Mouse (Mus musculus): ENCODE results near the gene Tex21. TPM values are rescaled to one million over a fixed set of nuclear protein-coding genes. Genes with fewer than 3 reads are reported as not detected.

Tex21 gene
- polyA plus RNA-seq, 1 experiment from 2014 or later = not detected

- 22% methylated on average over 5 of the region's 5 CpGs for WGBS
- H3K9me3 ChIP-seq (replicated peaks) = no peaks in the 10 kb centered on the region
- no peak overlapping the region for H3K27ac ChIP-seq
- no peaks in the 10 kb centered on the region for H3K27me3 ChIP-seq (ENCODE audit: low read depth, poor library complexity, severe bottlenecking)
- H3K36me3 ChIP-seq = no peaks in the 10 kb centered on the region
- no peak for DNase-seq (ENCODE audit: low spot score)
- peaks cover 11% of the 10 kb centered on the region for H3K4me1 ChIP-seq
- no peak overlapping the region for H3K4me3 ChIP-seq
Measured at GRCm38 (mm10) chr12:76215121-76215520, 31.4 kb downstream of the Tex21 start.

- Histone ChIP-seq H3K4me1 (no peaks in the 10 kb centered on the region), H3K27ac (no peak overlapping the region), H3K4me3 (no peak overlapping the region), H3K36me3 (no peaks in the 10 kb centered on the region), H3K27me3 (ENCODE audit: low read depth, poor library complexity, severe bottlenecking) (no peaks in the 10 kb centered on the region), H3K9me3 (replicated peaks) (no peaks in the 10 kb centered on the region)
- WGBS = 93% methylated on average over 5 of the region's 5 CpGs
- no peak for DNase-seq (ENCODE audit: low spot score)
Measured at GRCm38 (mm10) chr12:76209429-76209974, 37.0 kb downstream of the Tex21 start.

- Histone ChIP-seq H3K4me1 (peaks cover 21% of the 10 kb centered on the region), H3K27me3 (ENCODE audit: low read depth, poor library complexity, severe bottlenecking) (peaks cover 10% of the 10 kb centered on the region; the same call in 1 of the 2 replicates), H3K36me3 (no peaks in the 10 kb centered on the region), H3K9me3 (replicated peaks) (no peaks in the 10 kb centered on the region), H3K4me3 (no peak overlapping the region), H3K27ac (no peak overlapping the region)
- no peak for DNase-seq (ENCODE audit: low spot score)
- 74% methylated on average over 4 of the region's 4 CpGs for WGBS
Measured at GRCm38 (mm10) chr12:76200326-76200725, 46.2 kb downstream of the Tex21 start.

GRCm38 (mm10) chr12:76197071-76197470 lies 49.5 kb downstream of the Tex21 start:
- H3K27me3 ChIP-seq (ENCODE audit: low read depth, poor library complexity, severe bottlenecking) = peaks cover 18% of the 10 kb centered on the region; the same call in 1 of the 2 replicates
- H3K4me1 ChIP-seq = peaks cover 21% of the 10 kb centered on the region
- no peak overlapping the region for H3K27ac ChIP-seq
- DNase-seq (ENCODE audit: low spot score) = no peak
- no peaks in the 10 kb centered on the region for H3K36me3 ChIP-seq
- H3K4me3 ChIP-seq = peak overlapping the region; percentile 48
- H3K9me3 ChIP-seq (replicated peaks) = no peaks in the 10 kb centered on the region
- 44% methylated on average over 8 of the region's 8 CpGs for WGBS

- peak overlapping the region; percentile 48 for H3K4me3 ChIP-seq
- no peak overlapping the region for H3K27ac ChIP-seq
- no peaks in the 10 kb centered on the region for H3K9me3 ChIP-seq (replicated peaks)
- peaks cover 21% of the 10 kb centered on the region for H3K4me1 ChIP-seq
- 10% methylated on average over 6 of the region's 6 CpGs for WGBS
- H3K27me3 ChIP-seq (ENCODE audit: low read depth, poor library complexity, severe bottlenecking) = peaks cover 18% of the 10 kb centered on the region; the same call in 1 of the 2 replicates
- peak; percentile 81 for DNase-seq (ENCODE audit: low spot score)
- H3K36me3 ChIP-seq = no peaks in the 10 kb centered on the region
Measured at GRCm38 (mm10) chr12:76196709-76197054, 49.9 kb downstream of the Tex21 start.

GRCm38 (mm10) chr12:76195912-76196708 lies 50.4 kb downstream of the Tex21 start:
- peaks cover 18% of the 10 kb centered on the region; the same call in 1 of the 2 replicates for H3K27me3 ChIP-seq (ENCODE audit: low read depth, poor library complexity, severe bottlenecking)
- WGBS = 1% methylated on average over 22 of the region's 22 CpGs
- DNase-seq (ENCODE audit: low spot score) = peak; percentile 86
- no peaks in the 10 kb centered on the region for H3K36me3 ChIP-seq
- peaks cover 21% of the 10 kb centered on the region for H3K4me1 ChIP-seq
- no peaks in the 10 kb centered on the region for H3K9me3 ChIP-seq (replicated peaks)
- peak overlapping the region; percentile 71 for H3K27ac ChIP-seq
- peak overlapping the region; percentile 48 for H3K4me3 ChIP-seq

- 73% methylated on average over 3 of the region's 3 CpGs for WGBS
- no peak for DNase-seq (ENCODE audit: low spot score)
- peaks cover 21% of the 10 kb centered on the region for H3K4me1 ChIP-seq
- no peak overlapping the region for H3K4me3 ChIP-seq
- H3K27ac ChIP-seq = no peak overlapping the region
- H3K27me3 ChIP-seq (ENCODE audit: low read depth, poor library complexity, severe bottlenecking) = peaks cover 18% of the 10 kb centered on the region; the same call in 1 of the 2 replicates
- H3K36me3 ChIP-seq = no peaks in the 10 kb centered on the region
- no peaks in the 10 kb centered on the region for H3K9me3 ChIP-seq (replicated peaks)
Measured at GRCm38 (mm10) chr12:76194526-76194925, 52.0 kb downstream of the Tex21 start.

- H3K27me3 ChIP-seq (ENCODE audit: low read depth, poor library complexity, severe bottlenecking) = peaks cover 12% of the 10 kb centered on the region; the same call in 1 of the 2 replicates
- H3K9me3 ChIP-seq (replicated peaks) = no peaks in the 10 kb centered on the region
- peaks cover 5% of the 10 kb centered on the region for H3K4me1 ChIP-seq
- H3K4me3 ChIP-seq = no peak overlapping the region
- H3K36me3 ChIP-seq = no peaks in the 10 kb centered on the region
- DNase-seq (ENCODE audit: low spot score) = no peak
- WGBS = 50% methylated on average over 11 of the region's 11 CpGs
- H3K27ac ChIP-seq = no peak overlapping the region
Measured at GRCm38 (mm10) chr12:76190940-76191339, 55.6 kb downstream of the Tex21 start.

- Histone ChIP-seq H3K4me3 (no peak overlapping the region), H3K27ac (no peak overlapping the region), H3K27me3 (ENCODE audit: low read depth, poor library complexity, severe bottlenecking) (no peaks in the 10 kb centered on the region), H3K36me3 (no peaks in the 10 kb centered on the region), H3K9me3 (replicated peaks) (no peaks in the 10 kb centered on the region), H3K4me1 (no peaks in the 10 kb centered on the region)
- WGBS = 44% methylated on average over 8 of the region's 8 CpGs
- DNase-seq (ENCODE audit: low spot score) = no peak
Measured at GRCm38 (mm10) chr12:76187849-76188248, 58.7 kb downstream of the Tex21 start.

- no peak for DNase-seq (ENCODE audit: low spot score)
- WGBS = 94% methylated on average over 1 of the region's 1 CpGs
- no peaks in the 10 kb centered on the region for H3K9me3 ChIP-seq (replicated peaks)
- no peaks in the 10 kb centered on the region for H3K4me1 ChIP-seq
- H3K27me3 ChIP-seq (ENCODE audit: low read depth, poor library complexity, severe bottlenecking) = no peaks in the 10 kb centered on the region
- no peaks in the 10 kb centered on the region for H3K36me3 ChIP-seq
- no peak overlapping the region for H3K27ac ChIP-seq
- no peak overlapping the region for H3K4me3 ChIP-seq
Measured at GRCm38 (mm10) chr12:76186473-76186872, 60.1 kb downstream of the Tex21 start.

- Histone ChIP-seq H3K36me3 (no peaks in the 10 kb centered on the region), H3K27me3 (ENCODE audit: low read depth, poor library complexity, severe bottlenecking) (no peaks in the 10 kb centered on the region), H3K9me3 (replicated peaks) (no peaks in the 10 kb centered on the region), H3K4me1 (no peaks in the 10 kb centered on the region), H3K27ac (no peak overlapping the region), H3K4me3 (no peak overlapping the region)
- WGBS = 77% methylated on average over 10 of the region's 10 CpGs
- DNase-seq (ENCODE audit: low spot score) = no peak
Measured at GRCm38 (mm10) chr12:76185167-76185816, 61.3 kb downstream of the Tex21 start.

- Histone ChIP-seq H3K4me1 (no peaks in the 10 kb centered on the region), H3K27ac (no peak overlapping the region), H3K36me3 (no peaks in the 10 kb centered on the region), H3K4me3 (no peak overlapping the region), H3K27me3 (ENCODE audit: low read depth, poor library complexity, severe bottlenecking) (no peaks in the 10 kb centered on the region), H3K9me3 (replicated peaks) (no peaks in the 10 kb centered on the region)
- DNase-seq (ENCODE audit: low spot score) = no peak
- WGBS = 64% methylated on average over 6 of the region's 6 CpGs
Measured at GRCm38 (mm10) chr12:76184271-76184670, 62.3 kb downstream of the Tex21 start.

- H3K36me3 ChIP-seq = no peaks in the 10 kb centered on the region
- no peaks in the 10 kb centered on the region for H3K4me1 ChIP-seq
- H3K27me3 ChIP-seq (ENCODE audit: low read depth, poor library complexity, severe bottlenecking) = no peaks in the 10 kb centered on the region
- no peak overlapping the region for H3K4me3 ChIP-seq
- WGBS = 92% methylated on average over 6 of the region's 6 CpGs
- H3K27ac ChIP-seq = no peak overlapping the region
- H3K9me3 ChIP-seq (replicated peaks) = no peaks in the 10 kb centered on the region
- no peak for DNase-seq (ENCODE audit: low spot score)
Measured at GRCm38 (mm10) chr12:76182831-76183230, 63.7 kb downstream of the Tex21 start.
